Mouse (Mus musculus) myocyte (in vitro differentiated cells): ENCODE data around the gene Sh3pxd2b.

ENCODE experiments used
- CEBPB ChIP-seq: IDR thresholded peaks from 2 replicates; pipeline ENCODE4 v1.6.1; 2011; ENCODE audit warnings: mild to moderate bottlenecking, moderate library complexity; ENCODE audit not compliant: poor library complexity, insufficient read depth, severe bottlenecking
- E2F4 ChIP-seq: IDR thresholded peaks from one replicate; pipeline ENCODE4 v1.6.1; 2011; ENCODE audit warnings: mild to moderate bottlenecking, control low read depth, moderate library complexity; ENCODE audit not compliant: insufficient read depth
- MAX ChIP-seq: IDR thresholded peaks from one replicate; pipeline ENCODE4 v1.6.1; 2011; ENCODE audit warnings: low read depth, mild to moderate bottlenecking, control low read depth
- MYOD1 ChIP-seq, 3 experiments: IDR thresholded peaks; one replicate each; pipeline ENCODE4 v1.6.1; 2011; ENCODE audit warnings: control low read depth in 2 of 3, low read depth in 2 of 3, mild to moderate bottlenecking in 2 of 3, moderate library complexity in 1 of 3; ENCODE audit not compliant: insufficient read length in 2 of 3, control insufficient read depth in 1 of 3
- POLR2A ChIP-seq: IDR thresholded peaks from one replicate; pipeline ENCODE4 v1.6.1; 2011; ENCODE audit warnings: low read depth, mild to moderate bottlenecking, control low read depth, moderate library complexity; ENCODE audit not compliant: insufficient read length
- POLR2AphosphoS2 ChIP-seq: IDR thresholded peaks from one replicate; pipeline ENCODE4 v1.6.1; 2011; ENCODE audit warnings: low read depth, control low read depth; ENCODE audit not compliant: insufficient read length
- SRF ChIP-seq: IDR thresholded peaks from one replicate; pipeline ENCODE4 v1.6.1; 2011; ENCODE audit warnings: low read depth; ENCODE audit not compliant: control insufficient read depth, insufficient read length
- TCF12 ChIP-seq: IDR thresholded peaks from one replicate; pipeline ENCODE4 v1.6.1; 2011; ENCODE audit warnings: mild to moderate bottlenecking, control low read depth; ENCODE audit not compliant: poor library complexity, insufficient read depth, severe bottlenecking

DNA sequence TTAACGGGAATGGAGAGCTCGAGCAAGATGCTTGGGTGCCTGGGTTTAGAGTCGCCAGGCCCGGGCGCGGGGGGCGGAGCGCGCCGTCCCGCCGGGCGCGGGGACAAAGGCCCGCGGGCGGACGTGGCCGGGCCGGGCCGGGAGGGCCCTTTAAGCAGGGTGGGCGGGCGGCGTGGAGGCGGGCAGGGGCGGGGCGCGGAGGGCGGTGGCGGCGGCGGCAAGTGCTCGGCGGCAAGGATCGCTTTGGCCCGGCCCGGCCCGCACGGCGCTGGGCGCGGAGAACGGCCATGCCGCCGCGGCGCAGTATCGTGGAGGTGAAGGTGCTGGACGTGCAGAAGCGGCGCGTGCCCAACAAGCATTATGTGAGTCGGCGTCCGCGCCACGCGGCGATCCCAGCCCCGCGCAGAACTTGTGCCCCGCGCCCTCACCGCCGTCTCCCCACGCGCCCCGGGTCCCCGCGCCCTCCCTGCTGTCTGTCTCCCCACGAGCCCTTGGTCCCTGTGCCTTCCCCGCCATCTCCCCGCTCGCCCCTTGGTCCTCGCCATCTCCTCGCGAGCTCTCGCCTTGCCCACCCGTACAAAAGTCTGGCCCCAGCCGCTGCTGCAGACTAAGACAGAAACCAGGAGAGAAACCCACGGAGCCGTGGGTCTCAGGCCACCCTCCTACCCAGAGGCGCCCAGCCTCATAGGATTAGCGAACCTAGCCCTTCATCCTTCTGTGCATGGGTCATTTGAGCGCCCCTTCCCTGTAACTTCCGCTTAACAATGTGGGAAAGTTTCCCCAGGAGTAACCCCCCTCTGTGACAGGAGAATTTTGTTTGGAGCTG lies at the start of gene Sh3pxd2b:
- peak; percentile 11 for TF ChIP-seq SRF
- TF ChIP-seq POLR2A, result peak; percentile 99
- TF ChIP-seq TCF12, result no peak
- no peak for TF ChIP-seq E2F4
- no peak for TF ChIP-seq MAX
- peak; percentile 92 for TF ChIP-seq POLR2AphosphoS2
- TF ChIP-seq CEBPB, result no peak
- TF ChIP-seq MYOD1 (IDR thresholded peaks at IDR 0.05; ENCODE audit: control insufficient read depth in 1 of 3, insufficient read length in 2 of 3, low read depth in 2 of 3), result peak in 1 of 3 experiments; percentile 37
